Mouse (Mus musculus) stomach, embryonic 16.5 days (tissue): ENCODE results near the gene Tm9sf4. TPM values are rescaled to one million over a fixed set of nuclear protein-coding genes. Genes with fewer than 3 reads are reported as not detected.

Source experiments
- ATAC-seq: fragments of 200-750 bp; cut with Nextera tagmentation; 2 replicates; pipeline ENCODE4 v1.8.0; 2017; ENCODE audit warnings: moderate number of reproducible peaks, moderate TSS enrichment; ENCODE audit not compliant: insufficient read depth, low FRiP score
- H3K27ac ChIP-seq: fragments of 300-500 bp; sonication (generic); 2 replicates; pipeline ENCODE4 v1.5.1; 2014; ENCODE audit warnings: low read length
- H3K27me3 ChIP-seq: fragments of 300-500 bp; sonication (generic); 2 replicates; pipeline ENCODE4 v1.6.1; 2014; ENCODE audit warnings: low read length, control low read depth, mixed read lengths; ENCODE audit not compliant: control insufficient read depth, insufficient read depth
- H3K36me3 ChIP-seq: fragments of 300-500 bp; sonication (generic); 2 replicates; pipeline ENCODE4 v1.6.1; 2014; ENCODE audit warnings: low read length; ENCODE audit not compliant: control insufficient read depth, insufficient read depth
- H3K4me1 ChIP-seq: fragments of 300-500 bp; sonication (generic); 2 replicates; pipeline ENCODE4 v1.6.1; 2014; ENCODE audit warnings: low read length, control low read depth, mixed read lengths; ENCODE audit not compliant: control insufficient read depth, insufficient read depth
- H3K4me2 ChIP-seq: fragments of 300-500 bp; sonication (generic); 2 replicates; pipeline ENCODE4 v1.6.1; 2014; ENCODE audit warnings: low read depth, low read length, mixed read lengths
- H3K4me3 ChIP-seq: fragments of 300-500 bp; sonication (generic); replicated peaks from 2 replicates; pipeline ENCODE4 v1.5.1; 2014; ENCODE audit warnings: mild to moderate bottlenecking, low read length
- H3K9ac ChIP-seq: fragments of 300-500 bp; sonication (generic); 2 replicates; pipeline ENCODE4 v1.6.1; 2014; ENCODE audit warnings: low read length
- H3K9me3 ChIP-seq: fragments of 300-500 bp; sonication (generic); replicated peaks from 2 replicates; pipeline ENCODE4 v1.6.1; 2016; ENCODE audit warnings: low read length, control low read depth; ENCODE audit not compliant: control insufficient read depth
- WGBS: fragments of 180-500 bp; shearing (Covaris S2); extraction: QIAGEN DNeasy Blood & Tissue Kit; methylation state at CpG from one replicate; pipeline ENCODE4 v1.1.7; 2014; 5-methylcytosine and 5-hydroxymethylcytosine counted together
- polyA plus RNA-seq: library from polyadenylated mRNA; unstranded; fragments of >200 nt; fragmentation: Nextera tagmentation; extraction: Ambion mirVana; gene quantifications from 2 replicates; pipeline ENCODE4 v1.2.1, GENCODE M21; 2015

Gene Tm9sf4
- polyA plus RNA-seq, 1 experiment from 2014 or later = 86.7 TPM

- WGBS = 68% methylated on average over 4 of the region's 4 CpGs
- Histone ChIP-seq H3K4me2 (peak overlapping the region; percentile 89), H3K9me3 (no peaks in the 10 kb centered on the region), H3K4me1 (peaks cover 37% of the 10 kb centered on the region), H3K36me3 (peaks cover 21% of the 10 kb centered on the region), H3K27me3 (no peaks in the 10 kb centered on the region), H3K27ac (peak overlapping the region; percentile 88), H3K9ac (no peak overlapping the region), H3K4me3 (no peak overlapping the region)
- no peak for ATAC-seq
Measured at GRCm38 (mm10) chr2:153237193-153237592, 76.1 kb downstream of the Tm9sf4 start.

GRCm38 (mm10) chr2:153237891-153238290, 76.8 kb downstream of the Tm9sf4 start:
- H3K27me3 ChIP-seq = no peaks in the 10 kb centered on the region
- H3K4me3 ChIP-seq = peak overlapping the region; percentile 80
- H3K27ac ChIP-seq = peak overlapping the region; percentile 88
- H3K9me3 ChIP-seq = no peaks in the 10 kb centered on the region
- peaks cover 17% of the 10 kb centered on the region; the same call in 1 of the 2 replicates for H3K36me3 ChIP-seq
- WGBS = 56% methylated on average over 4 of the region's 4 CpGs
- peak overlapping the region; percentile 89 for H3K4me2 ChIP-seq
- ATAC-seq = no peak
- peak overlapping the region; percentile 37; the same call in 1 of the 2 replicates for H3K9ac ChIP-seq
- H3K4me1 ChIP-seq = peaks cover 43% of the 10 kb centered on the region

DNA sequence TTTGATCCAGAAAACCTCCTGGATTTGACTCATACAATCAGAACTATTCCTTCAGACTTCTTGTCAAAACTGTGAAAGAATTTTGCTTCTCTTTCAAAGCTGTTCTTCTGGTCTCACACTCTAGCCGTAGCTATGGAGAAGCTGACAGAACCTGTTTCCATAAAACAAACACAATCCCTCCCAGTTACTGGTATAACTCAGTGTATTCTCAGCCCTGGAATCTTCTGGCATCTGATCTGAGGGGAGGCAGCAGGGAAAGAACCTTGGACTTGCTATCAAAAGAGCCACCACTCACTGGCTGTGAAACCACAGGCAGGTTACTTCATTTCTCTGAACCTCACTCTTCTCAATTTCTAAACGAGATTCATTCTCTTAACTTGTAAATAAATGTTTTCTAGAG, 77.3 kb downstream of the Tm9sf4 start:
- Histone ChIP-seq H3K27ac (peak overlapping the region; percentile 88), H3K36me3 (peaks cover 16% of the 10 kb centered on the region; the same call in 1 of the 2 replicates), H3K9me3 (no peaks in the 10 kb centered on the region), H3K9ac (peak overlapping the region; percentile 59), H3K4me3 (peak overlapping the region; percentile 80), H3K4me2 (peak overlapping the region; percentile 89), H3K4me1 (peaks cover 43% of the 10 kb centered on the region), H3K27me3 (no peaks in the 10 kb centered on the region)
- 45% methylated on average over 2 of the region's 2 CpGs for WGBS
- ATAC-seq = peak; percentile 31; the same call in 1 of the 2 replicates

GRCm38 (mm10) chr2:153239021-153239859, 78.1 kb downstream of the Tm9sf4 start:
- Histone ChIP-seq H3K4me3 (peak overlapping the region; percentile 80), H3K36me3 (peaks cover 10% of the 10 kb centered on the region; the same call in 1 of the 2 replicates), H3K27ac (peak overlapping the region; percentile 88), H3K9me3 (no peaks in the 10 kb centered on the region), H3K4me2 (peak overlapping the region; percentile 89), H3K9ac (peak overlapping the region; percentile 84), H3K27me3 (no peaks in the 10 kb centered on the region), H3K4me1 (peaks cover 43% of the 10 kb centered on the region)
- no peak for ATAC-seq
- 52% methylated on average over 7 of the region's 7 CpGs for WGBS

DNA sequence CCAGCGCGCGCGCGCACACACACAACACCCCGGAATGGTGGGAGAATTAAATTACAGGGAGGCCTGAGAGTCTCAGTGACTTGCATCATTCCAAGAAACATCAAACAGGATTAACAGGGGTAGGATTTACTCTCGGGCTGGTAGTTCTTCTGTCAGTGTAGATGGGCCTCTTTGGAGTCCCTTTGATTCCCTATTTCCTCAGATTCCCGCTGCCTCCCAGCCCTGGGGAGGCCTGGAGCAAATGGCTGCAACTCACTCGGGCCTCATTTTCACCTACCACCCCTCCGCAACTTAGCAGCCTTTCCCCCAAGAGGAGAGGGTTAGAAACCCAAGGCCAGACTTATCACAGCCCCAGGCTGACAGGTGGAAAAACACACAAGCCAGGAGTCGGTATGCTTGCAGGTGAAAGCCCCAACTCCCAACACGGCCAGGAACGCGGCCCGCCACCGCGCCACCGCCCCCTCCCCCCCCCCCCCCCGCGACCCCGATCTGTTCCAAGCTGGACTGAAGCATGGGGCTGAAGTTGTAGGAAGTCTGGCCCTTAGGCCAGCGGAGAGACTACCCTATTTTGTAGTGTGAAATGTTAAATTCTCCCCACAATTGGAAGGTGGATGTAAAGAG, 78.9 kb downstream of the Tm9sf4 start:
- H3K27ac ChIP-seq = peak overlapping the region; percentile 88
- peaks cover 10% of the 10 kb centered on the region; the same call in 1 of the 2 replicates for H3K36me3 ChIP-seq
- H3K4me1 ChIP-seq = peaks cover 43% of the 10 kb centered on the region
- 2% methylated on average over 20 of the region's 22 CpGs for WGBS
- peak overlapping the region; percentile 80 for H3K4me3 ChIP-seq
- H3K9ac ChIP-seq = peak overlapping the region; percentile 84
- peak overlapping the region; percentile 89 for H3K4me2 ChIP-seq
- ATAC-seq = no peak
- H3K9me3 ChIP-seq = no peaks in the 10 kb centered on the region
- no peaks in the 10 kb centered on the region for H3K27me3 ChIP-seq

- peak overlapping the region; percentile 89 for H3K4me2 ChIP-seq
- under 1% methylated on average over 33 of the region's 33 CpGs for WGBS
- peaks cover 42% of the 10 kb centered on the region for H3K4me1 ChIP-seq
- peak overlapping the region; percentile 88 for H3K27ac ChIP-seq
- H3K4me3 ChIP-seq = peak overlapping the region; percentile 80
- peak; percentile 46 for ATAC-seq
- no peaks in the 10 kb centered on the region for H3K9me3 ChIP-seq
- peak overlapping the region; percentile 84 for H3K9ac ChIP-seq
- H3K27me3 ChIP-seq = no peaks in the 10 kb centered on the region
- 0 out of 2 replicates have a peak, but pooled peaks cover 3% of the 10 kb centered on the region for H3K36me3 ChIP-seq
Measured at GRCm38 (mm10) chr2:153240701-153241235, 79.7 kb downstream of the Tm9sf4 start.

- Histone ChIP-seq H3K9me3 (no peaks in the 10 kb centered on the region), H3K4me3 (peak within 1 kb of the TSS; percentile 80), H3K4me1 (peaks cover 35% of the 10 kb centered on the region), H3K4me2 (peak within 1 kb of the TSS; percentile 89), H3K36me3 (0 out of 2 replicates have a peak, but pooled peaks cover 3% of the 10 kb centered on the region), H3K9ac (peak within 1 kb of the TSS; percentile 84), H3K27me3 (no peaks in the 10 kb centered on the region), H3K27ac (peak within 1 kb of the TSS; percentile 88)
- under 1% methylated on average over 55 of the region's 72 CpGs for WGBS
- ATAC-seq = peak; percentile 96
Measured at GRCm38 (mm10) chr2:153241250-153242014, 80.3 kb downstream of the Tm9sf4 start, which contains the start of the genes Plagl2 and Pofut1. Plagl2 (minus strand) TSS chr2:153241426. Pofut1 (plus strand) TSS chr2:153241533.

DNA sequence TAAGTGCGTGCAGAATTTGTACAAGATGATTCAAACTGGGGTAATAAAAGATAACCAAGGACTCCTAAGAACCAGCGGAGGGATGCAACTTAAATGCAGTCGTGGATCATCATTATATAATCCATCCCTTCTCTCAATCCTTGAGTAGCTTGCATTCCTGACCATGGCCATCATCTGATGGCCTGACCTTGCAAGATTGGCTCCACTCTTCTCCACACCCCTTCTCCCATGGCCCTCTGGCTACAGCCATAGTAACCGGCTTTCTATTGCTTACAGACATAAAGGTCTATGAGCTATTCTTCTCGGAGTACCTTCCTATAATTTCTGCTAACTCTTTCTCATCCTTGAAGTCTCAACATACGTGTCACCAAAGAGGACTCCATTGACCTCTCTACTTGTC, 81.1 kb downstream of the Tm9sf4 start:
- no peak for ATAC-seq
- Histone ChIP-seq H3K4me1 (peaks cover 32% of the 10 kb centered on the region), H3K27me3 (no peaks in the 10 kb centered on the region), H3K9me3 (no peaks in the 10 kb centered on the region), H3K4me2 (peak overlapping the region; percentile 61), H3K27ac (no peak overlapping the region), H3K4me3 (peak overlapping the region; percentile 80), H3K36me3 (0 out of 2 replicates have a peak, but pooled peaks cover 3% of the 10 kb centered on the region), H3K9ac (peak overlapping the region; percentile 84)
- 56% methylated on average over 6 of the region's 6 CpGs for WGBS
